Mouse (Mus musculus) ovary, postnatal 36 days (tissue): ENCODE measurements around the gene Vars2.

Source experiments
- DNase-seq: peaks from one replicate; pipeline ENCODE4 v3.0.0; 2022; ENCODE audit warnings: low spot score, mixed read lengths

Vars2 gene

GRCm38 (mm10) chr17:35692368-35692767, 25.0 kb upstream of the Vars2 start:
- DNase-seq: no peak

- no peak for DNase-seq
Observed at GRCm38 (mm10) chr17:35691811-35692210, 24.4 kb upstream of the Vars2 start.

GRCm38 (mm10) chr17:35689936-35690645, 22.7 kb upstream of the Vars2 start:
- DNase-seq: no peak

- DNase-seq: no peak
Observed at GRCm38 (mm10) chr17:35688347-35689175, 21.2 kb upstream of the Vars2 start.

- no peak for DNase-seq
Observed at GRCm38 (mm10) chr17:35685061-35685460, 17.7 kb upstream of the Vars2 start.

- no peak for DNase-seq
Observed at GRCm38 (mm10) chr17:35681986-35682385, 14.6 kb upstream of the Vars2 start.

GRCm38 (mm10) chr17:35680591-35680990, 13.2 kb upstream of the Vars2 start:
- DNase-seq: no peak

GRCm38 (mm10) chr17:35673416-35674035, 6.1 kb upstream of the Vars2 start, which contains the start of gene Gtf2h4:
Gene Gtf2h4, minus strand, starts transcription at chr17:35673739.
- DNase-seq: peak; percentile 70

- no peak for DNase-seq
Observed at GRCm38 (mm10) chr17:35672527-35672926, 5.1 kb upstream of the Vars2 start.

- no peak for DNase-seq
Observed at GRCm38 (mm10) chr17:35671846-35672245, 4.5 kb upstream of the Vars2 start.

GRCm38 (mm10) chr17:35669731-35670130, 2.3 kb upstream of the Vars2 start:
- peak; percentile 2 for DNase-seq

GRCm38 (mm10) chr17:35666851-35667256, 538 bp downstream of the Vars2 start:
- DNase-seq: no peak

GRCm38 (mm10) chr17:35665957-35666515, 1.4 kb downstream of the Vars2 start:
- peak; percentile 29 for DNase-seq

GRCm38 (mm10) chr17:35653086-35653485, 14.3 kb downstream of the Vars2 start:
- no peak for DNase-seq

GRCm38 (mm10) chr17:35649429-35649828, 18.0 kb downstream of the Vars2 start:
- DNase-seq: no peak

GRCm38 (mm10) chr17:35643609-35644236, 23.7 kb downstream of the Vars2 start, which contains the start of gene Mucl3:
Gene Mucl3, minus strand, starts transcription at chr17:35643695.
- DNase-seq: no peak

- no peak for DNase-seq
Observed at GRCm38 (mm10) chr17:35639352-35639751, 28.0 kb downstream of the Vars2 start.

GRCm38 (mm10) chr17:35638475-35639190, 28.8 kb downstream of the Vars2 start:
- peak; percentile 65 for DNase-seq

- no peak for DNase-seq
Observed at GRCm38 (mm10) chr17:35636363-35636762, 31.0 kb downstream of the Vars2 start.

- DNase-seq: peak; percentile 47
Observed at GRCm38 (mm10) chr17:35635699-35636111, 31.7 kb downstream of the Vars2 start.

GRCm38 (mm10) chr17:35635202-35635601, 32.2 kb downstream of the Vars2 start:
- no peak for DNase-seq
